Mouse (Mus musculus) v-Abl transformed pro-B cells (cell line): Measurements from ENCODE around the gene Tdrkh.

Source experiments
- in situ Hi-C, 2 experiments: fragments of 400-800 bp; cut with MboI; formaldehyde crosslinking; loops; one replicate each; pipeline ENCODE4 v1.15.1; 2025; ENCODE audit not compliant: unreplicated experiment in 2 of 2

The Tdrkh gene

GRCm38 (mm10) chr3:94483790-94484439 is 70.8 kb downstream of the Tdrkh start:
- in situ Hi-C loops = no loop called here
